Mouse (Mus musculus) spleen, adult 2 months (tissue): ENCODE measurements around the gene Sh3bgrl2. TPM values are rescaled to one million over a fixed set of nuclear protein-coding genes. Genes with fewer than 3 reads are reported as not detected.

Experiments used
- DNase-seq, 2 experiments: peaks; one replicate each; pipeline versions ENCODE4 v3.0.0 to v3.0.0-alpha.2; 2012 to 2021; ENCODE audit warnings: low spot score in 2 of 2, low read depth in 1 of 2
- H3K27ac ChIP-seq: fragments of 200-500 bp; 2 replicates; pipeline ENCODE4 v1.5.1; 2012; ENCODE audit warnings: low read length, inconsistent platforms; ENCODE audit not compliant: insufficient read depth
- H3K27me3 ChIP-seq: fragments of 200-500 bp; 2 replicates; pipeline ENCODE4 v1.6.1; 2012; ENCODE audit warnings: mild to moderate bottlenecking, moderate library complexity, low read length, inconsistent platforms; ENCODE audit not compliant: control insufficient read depth, insufficient read depth
- H3K36me3 ChIP-seq: fragments of 200-500 bp; 2 replicates; pipeline ENCODE4 v1.6.1; 2012; ENCODE audit warnings: mild to moderate bottlenecking, low read length, inconsistent platforms; ENCODE audit not compliant: control insufficient read depth, insufficient read depth
- H3K4me1 ChIP-seq: fragments of 200-500 bp; 2 replicates; pipeline ENCODE4 v1.6.1; 2011; ENCODE audit warnings: inconsistent platforms; ENCODE audit not compliant: control insufficient read depth, insufficient read depth, insufficient read length
- H3K4me3 ChIP-seq: fragments of 200-500 bp; 2 replicates; pipeline ENCODE4 v1.5.1; 2011; ENCODE audit warnings: mild to moderate bottlenecking, inconsistent platforms; ENCODE audit not compliant: insufficient read depth, insufficient read length; ENCODE audit errors: extremely low read depth
- CTCF ChIP-seq: fragments of 200-500 bp; IDR thresholded peaks from 2 replicates; pipeline ENCODE4 v1.5.1; 2011; ENCODE audit warnings: mild to moderate bottlenecking, inconsistent platforms; ENCODE audit not compliant: insufficient read depth, insufficient read length, insufficient replicate concordance; ENCODE audit errors: extremely low read depth
- POLR2A ChIP-seq: fragments of 200-500 bp; IDR thresholded peaks from 2 replicates; pipeline ENCODE4 v1.6.1; 2011; ENCODE audit warnings: low read depth, low read length, inconsistent platforms
- WGBS: fragments of 180-500 bp; shearing (Covaris S2); methylation state at CpG from one replicate; pipeline ENCODE4 v1.1.7; 2018; 5-methylcytosine and 5-hydroxymethylcytosine counted together
- polyA plus RNA-seq: library from polyadenylated mRNA; depleted of rRNA; stranded (reverse); fragments of >200 nt; gene quantifications from 2 replicates; pipeline ENCODE4 v1.2.3, GENCODE M21; 2012

Sh3bgrl2 gene
- polyA plus RNA-seq, 1 experiment, result 2.8 TPM

DNA sequence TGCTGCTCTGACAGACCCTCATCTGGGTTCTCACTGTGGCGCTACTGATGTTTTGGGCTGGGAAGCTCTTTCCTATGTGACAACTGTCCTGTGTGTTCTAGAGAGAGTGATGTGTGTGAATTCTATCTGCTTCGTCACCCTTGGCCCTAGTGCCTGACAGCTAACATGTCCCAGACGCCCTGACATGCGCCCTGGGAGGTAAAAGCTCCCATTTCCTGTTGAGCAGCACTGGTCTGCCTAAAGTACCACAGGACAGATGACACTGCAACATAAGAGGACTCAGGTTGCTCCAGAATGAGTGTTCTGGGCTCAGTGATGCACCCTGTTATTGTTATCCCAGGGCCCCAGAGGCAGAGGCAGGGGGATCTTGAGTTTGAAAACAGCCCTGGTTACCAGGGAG, 12.5 kb downstream of the Sh3bgrl2 start:
- H3K4me3 ChIP-seq, result no peak overlapping the region
- H3K27ac ChIP-seq, result no peak overlapping the region
- no peak for DNase-seq
- WGBS, result 78% methylated on average over 4 of the region's 4 CpGs
- TF ChIP-seq POLR2A, result no peak
- no peak for TF ChIP-seq CTCF
- peaks cover 6% of the 10 kb centered on the region; the same call in 1 of the 2 replicates for H3K4me1 ChIP-seq
- no peaks in the 10 kb centered on the region for H3K36me3 ChIP-seq
- H3K27me3 ChIP-seq, result no peaks in the 10 kb centered on the region

- no peak for DNase-seq
- H3K4me3 ChIP-seq, result no peak overlapping the region
- 94% methylated on average over 7 of the region's 7 CpGs for WGBS
These were observed 14.8 kb downstream of the Sh3bgrl2 start for GRCm38 (mm10) chr9:83562889-83563288.

GRCm38 (mm10) chr9:83563808-83564549, 15.9 kb downstream of the Sh3bgrl2 start:
- H3K36me3 ChIP-seq, result no peaks in the 10 kb centered on the region
- DNase-seq, result no peak
- WGBS, result 47% methylated on average over 16 of the region's 16 CpGs
- no peak overlapping the region for H3K27ac ChIP-seq
- no peak overlapping the region for H3K4me3 ChIP-seq
- no peaks in the 10 kb centered on the region for H3K27me3 ChIP-seq
- no peak for TF ChIP-seq POLR2A
- TF ChIP-seq CTCF, result no peak
- H3K4me1 ChIP-seq, result peaks cover 6% of the 10 kb centered on the region; the same call in 1 of the 2 replicates

More at GRCm38 (mm10) chr9:83562889-83563288, 14.8 kb downstream of the Sh3bgrl2 start:
- peaks cover 6% of the 10 kb centered on the region; the same call in 1 of the 2 replicates for H3K4me1 ChIP-seq
- H3K27ac ChIP-seq, result no peak overlapping the region
- H3K27me3 ChIP-seq, result no peaks in the 10 kb centered on the region
- no peaks in the 10 kb centered on the region for H3K36me3 ChIP-seq
- no peak for TF ChIP-seq CTCF

- WGBS, result 76% methylated on average over 13 of the region's 13 CpGs
- H3K27ac ChIP-seq, result no peak overlapping the region
- no peak for DNase-seq
- no peak overlapping the region for H3K4me3 ChIP-seq
- peaks cover 6% of the 10 kb centered on the region; the same call in 1 of the 2 replicates for H3K4me1 ChIP-seq
- no peaks in the 10 kb centered on the region for H3K36me3 ChIP-seq
- TF ChIP-seq CTCF (no peak), POLR2A (no peak)
- no peaks in the 10 kb centered on the region for H3K27me3 ChIP-seq
These were observed 17.0 kb downstream of the Sh3bgrl2 start for GRCm38 (mm10) chr9:83564934-83565652.

GRCm38 (mm10) chr9:83566141-83566540, 18.0 kb downstream of the Sh3bgrl2 start:
- no peak overlapping the region for H3K27ac ChIP-seq
- H3K4me1 ChIP-seq, result peaks cover 6% of the 10 kb centered on the region; the same call in 1 of the 2 replicates
- DNase-seq, result no peak
- no peaks in the 10 kb centered on the region for H3K36me3 ChIP-seq
- no peak overlapping the region for H3K4me3 ChIP-seq
- H3K27me3 ChIP-seq, result no peaks in the 10 kb centered on the region
- no peak for TF ChIP-seq POLR2A
- WGBS, result 80% methylated on average over 6 of the region's 6 CpGs

- H3K27me3 ChIP-seq, result no peaks in the 10 kb centered on the region
- 91% methylated on average over 5 of the region's 5 CpGs for WGBS
- TF ChIP-seq CTCF (no peak), POLR2A (no peak)
- H3K36me3 ChIP-seq, result no peaks in the 10 kb centered on the region
- H3K4me1 ChIP-seq, result no peaks in the 10 kb centered on the region
- DNase-seq, result no peak
- H3K4me3 ChIP-seq, result no peak overlapping the region
- H3K27ac ChIP-seq, result no peak overlapping the region
These were observed 20.0 kb downstream of the Sh3bgrl2 start for GRCm38 (mm10) chr9:83568125-83568524.

- WGBS, result 64% methylated on average over 3 of the region's 3 CpGs
- no peaks in the 10 kb centered on the region for H3K4me1 ChIP-seq
- TF ChIP-seq CTCF (no peak), POLR2A (no peak)
- H3K27me3 ChIP-seq, result no peaks in the 10 kb centered on the region
- no peak for DNase-seq
- H3K27ac ChIP-seq, result no peak overlapping the region
- no peak overlapping the region for H3K4me3 ChIP-seq
- no peaks in the 10 kb centered on the region for H3K36me3 ChIP-seq
These were observed 20.8 kb downstream of the Sh3bgrl2 start for GRCm38 (mm10) chr9:83568937-83569336.
